Mouse (Mus musculus) kidney, embryonic 14.5 days (tissue): Measurements from ENCODE around the gene Anks1b. TPM values are rescaled to one million over a fixed set of nuclear protein-coding genes. Genes with fewer than 3 reads are reported as not detected.
"Not testable (repeated sequence)": the region's sequence is repeated elsewhere in the genome, so short reads cannot be mapped to it uniquely, and the experiment has no call there.

Experiments
- ATAC-seq: fragments of 200-750 bp; cut with Nextera tagmentation; 2 replicates; pipeline ENCODE4 v1.8.0; 2017; ENCODE audit warnings: moderate number of reproducible peaks, mild to moderate bottlenecking, moderate TSS enrichment, moderate library complexity; ENCODE audit not compliant: low FRiP score, low TSS enrichment
- H3K27ac ChIP-seq: fragments of 300-500 bp; sonication (generic); 2 replicates; pipeline ENCODE4 v1.5.1; 2014; ENCODE audit warnings: low read depth, mild to moderate bottlenecking, low read length, moderate library complexity, mixed read lengths
- H3K27me3 ChIP-seq: fragments of 300-500 bp; sonication (generic); 2 replicates; pipeline ENCODE4 v1.6.1; 2014; ENCODE audit warnings: mild to moderate bottlenecking, low read length; ENCODE audit not compliant: control insufficient read depth, insufficient read depth
- H3K36me3 ChIP-seq: fragments of 300-500 bp; sonication (generic); 2 replicates; pipeline ENCODE4 v1.6.1; 2014; ENCODE audit warnings: low read length, mixed read lengths; ENCODE audit not compliant: control insufficient read depth, insufficient read depth
- H3K4me1 ChIP-seq: fragments of 300-500 bp; sonication (generic); 2 replicates; pipeline ENCODE4 v1.6.1; 2014; ENCODE audit warnings: low read length, mixed read lengths; ENCODE audit not compliant: control insufficient read depth, insufficient read depth
- H3K4me2 ChIP-seq: fragments of 300-500 bp; sonication (generic); replicated peaks from 2 replicates; pipeline ENCODE4 v1.6.1; 2014; ENCODE audit warnings: low read depth, mild to moderate bottlenecking, low read length
- H3K4me3 ChIP-seq: fragments of 300-500 bp; sonication (generic); 2 replicates; pipeline ENCODE4 v1.5.1; 2014; ENCODE audit warnings: mild to moderate bottlenecking, low read length
- H3K9ac ChIP-seq: fragments of 300-500 bp; sonication (generic); 2 replicates; pipeline ENCODE4 v1.6.1; 2014; ENCODE audit warnings: low read depth, mild to moderate bottlenecking, low read length, moderate library complexity
- H3K9me3 ChIP-seq: fragments of 300-500 bp; sonication (generic); 2 replicates; pipeline ENCODE4 v1.6.1; 2016; ENCODE audit warnings: low read length; ENCODE audit not compliant: control insufficient read depth
- WGBS: fragments of 180-500 bp; shearing (Covaris S2); extraction: QIAGEN DNeasy Blood & Tissue Kit; methylation state at CpG from one replicate; pipeline ENCODE4 v1.1.7; 2014; 5-methylcytosine and 5-hydroxymethylcytosine counted together
- polyA plus RNA-seq: library from polyadenylated mRNA; unstranded; fragments of >200 nt; fragmentation: Nextera tagmentation; extraction: Ambion mirVana; gene quantifications from 2 replicates; pipeline ENCODE4 v1.2.1, GENCODE M21; 2014

Anks1b gene
- polyA plus RNA-seq, 1 experiment from 2014 or later: 4.4 TPM

GRCm38 (mm10) chr10:90609437-90609836 is 736.1 kb downstream of the Anks1b start:
- no peak overlapping the region for H3K27ac ChIP-seq
- H3K4me3 ChIP-seq: no peak overlapping the region
- H3K4me1 ChIP-seq: no peaks in the 10 kb centered on the region
- no peaks in the 10 kb centered on the region for H3K27me3 ChIP-seq
- H3K9me3 ChIP-seq: no peaks in the 10 kb centered on the region
- no peak overlapping the region for H3K9ac ChIP-seq
- whole genome bisulfite sequencing: 91% methylated on average over 7 of the region's 7 CpGs
- H3K4me2 ChIP-seq: no peak overlapping the region
- ATAC-seq: no peak
- H3K36me3 ChIP-seq: no peaks in the 10 kb centered on the region

- no peak for ATAC-seq
- H3K9me3 ChIP-seq: no peaks in the 10 kb centered on the region
- WGBS: 89% methylated on average over 3 of the region's 3 CpGs
Measured at GRCm38 (mm10) chr10:90613051-90613450, 739.7 kb downstream of the Anks1b start.

GRCm38 (mm10) chr10:90615196-90615595 is 741.9 kb downstream of the Anks1b start:
- H3K4me2 ChIP-seq: no peak overlapping the region
- no peaks in the 10 kb centered on the region for H3K27me3 ChIP-seq
- H3K36me3 ChIP-seq: no peaks in the 10 kb centered on the region
- no peak overlapping the region for H3K4me3 ChIP-seq
- 75% methylated on average over 2 of the region's 2 CpGs for WGBS
- ATAC-seq: no peak
- no peak overlapping the region for H3K27ac ChIP-seq
- H3K4me1 ChIP-seq: no peaks in the 10 kb centered on the region
- H3K9ac ChIP-seq: no peak overlapping the region
- H3K9me3 ChIP-seq: no peaks in the 10 kb centered on the region

More at GRCm38 (mm10) chr10:90613051-90613450, 739.7 kb downstream of the Anks1b start:
- Histone ChIP-seq H3K4me3 (no peak overlapping the region), H3K4me2 (no peak overlapping the region), H3K27me3 (no peaks in the 10 kb centered on the region), H3K4me1 (no peaks in the 10 kb centered on the region), H3K27ac (no peak overlapping the region), H3K9ac (no peak overlapping the region), H3K36me3 (no peaks in the 10 kb centered on the region)

GRCm38 (mm10) chr10:90616622-90617021 is 743.3 kb downstream of the Anks1b start:
- Histone ChIP-seq H3K4me2 (no peak overlapping the region), H3K27me3 (no peaks in the 10 kb centered on the region), H3K36me3 (no peaks in the 10 kb centered on the region), H3K27ac (no peak overlapping the region), H3K4me1 (no peaks in the 10 kb centered on the region), H3K4me3 (no peak overlapping the region), H3K9ac (no peak overlapping the region), H3K9me3 (no peaks in the 10 kb centered on the region)
- no peak for ATAC-seq
- 94% methylated on average over 2 of the region's 2 CpGs for WGBS

GRCm38 (mm10) chr10:90617664-90618296 is 744.5 kb downstream of the Anks1b start:
- Histone ChIP-seq H3K9ac (no peak overlapping the region), H3K4me1 (no peaks in the 10 kb centered on the region), H3K4me2 (no peak overlapping the region), H3K4me3 (no peak overlapping the region), H3K27ac (no peak overlapping the region), H3K27me3 (no peaks in the 10 kb centered on the region), H3K36me3 (no peaks in the 10 kb centered on the region), H3K9me3 (no peaks in the 10 kb centered on the region)
- WGBS: 67% methylated on average over 7 of the region's 7 CpGs
- ATAC-seq: no peak

- WGBS: 87% methylated on average over 5 of the region's 5 CpGs
- Histone ChIP-seq H3K4me2 (no peak overlapping the region), H3K27me3 (no peaks in the 10 kb centered on the region), H3K9me3 (no peaks in the 10 kb centered on the region), H3K4me3 (no peak overlapping the region), H3K4me1 (no peaks in the 10 kb centered on the region), H3K9ac (no peak overlapping the region), H3K27ac (no peak overlapping the region), H3K36me3 (no peaks in the 10 kb centered on the region)
- no peak for ATAC-seq
Measured at GRCm38 (mm10) chr10:90627532-90627931, 754.2 kb downstream of the Anks1b start.

GRCm38 (mm10) chr10:90630099-90630698 is 756.9 kb downstream of the Anks1b start:
- no peak overlapping the region for H3K9ac ChIP-seq
- no peaks in the 10 kb centered on the region for H3K27me3 ChIP-seq
- no peak overlapping the region for H3K27ac ChIP-seq
- H3K4me3 ChIP-seq: no peak overlapping the region
- ATAC-seq: no peak
- peaks cover 10% of the 10 kb centered on the region for H3K9me3 ChIP-seq
- 80% methylated on average over 7 of the region's 7 CpGs for WGBS
- H3K36me3 ChIP-seq: no peaks in the 10 kb centered on the region
- H3K4me2 ChIP-seq: no peak overlapping the region
- no peaks in the 10 kb centered on the region for H3K4me1 ChIP-seq

GRCm38 (mm10) chr10:90630794-90631193 is 757.5 kb downstream of the Anks1b start:
- not testable (repeated sequence) for ATAC-seq, H3K4me3 ChIP-seq
- 82% methylated on average over 3 of the region's 3 CpGs for WGBS

GRCm38 (mm10) chr10:90637352-90637751 is 764.0 kb downstream of the Anks1b start:
- ATAC-seq: peak; percentile 72; the same call in 1 of the 2 replicates
- WGBS: 56% methylated on average over 4 of the region's 4 CpGs
- H3K4me2 ChIP-seq: no peak overlapping the region
- no peaks in the 10 kb centered on the region for H3K27me3 ChIP-seq
- no peaks in the 10 kb centered on the region for H3K36me3 ChIP-seq
- H3K9ac ChIP-seq: no peak overlapping the region
- H3K4me1 ChIP-seq: 0 out of 2 replicates have a peak, but pooled peaks cover 3% of the 10 kb centered on the region
- peaks cover 10% of the 10 kb centered on the region for H3K9me3 ChIP-seq
- no peak overlapping the region for H3K4me3 ChIP-seq
- H3K27ac ChIP-seq: no peak overlapping the region

More at GRCm38 (mm10) chr10:90630794-90631193, 757.5 kb downstream of the Anks1b start:
- not testable (repeated sequence) for H3K4me1 ChIP-seq, H3K4me2 ChIP-seq, H3K9ac ChIP-seq, H3K27ac ChIP-seq, H3K9me3 ChIP-seq, H3K36me3 ChIP-seq, H3K27me3 ChIP-seq
